Mouse (Mus musculus): ENCODE data around the gene Slc9b1.

Slc9b1 gene

GRCm38 (mm10) chr3:135393186-135393585 is 45.4 kb downstream of the Slc9b1 start:
- no peak for DNase-seq (ENCODE audit: low spot score in 2 of 2)

GRCm38 (mm10) chr3:135395085-135395484 is 47.3 kb downstream of the Slc9b1 start:
- DNase-seq (ENCODE audit: low spot score in 2 of 2) = peak in 1 of 2 experiments; percentile 10

GRCm38 (mm10) chr3:135396081-135396480 is 48.3 kb downstream of the Slc9b1 start:
- DNase-seq (ENCODE audit: low spot score in 2 of 2) = no peak

GRCm38 (mm10) chr3:135397112-135397511 is 49.3 kb downstream of the Slc9b1 start:
- no peak for DNase-seq (ENCODE audit: low spot score in 2 of 2)

- DNase-seq (ENCODE audit: low spot score in 2 of 2) = peak; percentile 83 to 86
These were observed 54.4 kb downstream of the Slc9b1 start for GRCm38 (mm10) chr3:135402201-135402658.

GRCm38 (mm10) chr3:135403211-135403610 is 55.4 kb downstream of the Slc9b1 start:
- no peak for DNase-seq (ENCODE audit: low spot score in 2 of 2)

GRCm38 (mm10) chr3:135403856-135404255 is 56.0 kb downstream of the Slc9b1 start:
- DNase-seq (ENCODE audit: low spot score in 2 of 2) = no peak

- no peak for DNase-seq (ENCODE audit: low spot score in 2 of 2)
These were observed 56.8 kb downstream of the Slc9b1 start for GRCm38 (mm10) chr3:135404599-135404998.

GRCm38 (mm10) chr3:135407351-135407750 is 59.5 kb downstream of the Slc9b1 start:
- no peak for DNase-seq (ENCODE audit: low spot score in 2 of 2)

GRCm38 (mm10) chr3:135409219-135409618 is 61.4 kb downstream of the Slc9b1 start:
- DNase-seq (ENCODE audit: low spot score in 2 of 2) = no peak

GRCm38 (mm10) chr3:135411056-135411455 is 63.2 kb downstream of the Slc9b1 start:
- DNase-seq (ENCODE audit: low spot score in 2 of 2) = no peak

GRCm38 (mm10) chr3:135411824-135412223 is 64.0 kb downstream of the Slc9b1 start:
- no peak for DNase-seq (ENCODE audit: low spot score in 2 of 2)

- DNase-seq (ENCODE audit: low spot score in 2 of 2) = no peak
These were observed 69.4 kb downstream of the Slc9b1 start for GRCm38 (mm10) chr3:135417245-135417644.

GRCm38 (mm10) chr3:135417799-135418198 is 70.0 kb downstream of the Slc9b1 start:
- DNase-seq (ENCODE audit: low spot score in 2 of 2) = no peak

- no peak for DNase-seq (ENCODE audit: low spot score in 2 of 2)
These were observed 72.9 kb downstream of the Slc9b1 start for GRCm38 (mm10) chr3:135420542-135421309.

GRCm38 (mm10) chr3:135421310-135421594 is 73.4 kb downstream of the Slc9b1 start:
- DNase-seq (ENCODE audit: low spot score in 2 of 2) = no peak

GRCm38 (mm10) chr3:135422232-135422855 is 74.5 kb downstream of the Slc9b1 start:
- DNase-seq (ENCODE audit: low spot score in 2 of 2) = no peak

- DNase-seq (ENCODE audit: low spot score in 2 of 2) = peak; percentile 79 to 80
These were observed 75.2 kb downstream of the Slc9b1 start for GRCm38 (mm10) chr3:135422856-135423607.

GRCm38 (mm10) chr3:135423608-135424212 is 75.9 kb downstream of the Slc9b1 start, which contains the start of gene Cisd2:
Cisd2 (minus strand) TSS chr3:135423925.
- DNase-seq (ENCODE audit: low spot score in 2 of 2) = no peak

GRCm38 (mm10) chr3:135436901-135437616 is 89.2 kb downstream of the Slc9b1 start:
- no peak for DNase-seq (ENCODE audit: low spot score in 2 of 2)

GRCm38 (mm10) chr3:135437758-135438495 is 90.1 kb downstream of the Slc9b1 start, which contains the start of gene Ube2d3:
Ube2d3 (plus strand) TSS chr3:135438149.
- peak; percentile 98 to 99 for DNase-seq (ENCODE audit: low spot score in 2 of 2)

All from urinary bladder, postnatal 36 days (tissue).